Mouse (Mus musculus) urinary bladder, postnatal 25 days (tissue): ENCODE results near the gene Clasp2.
"Not testable (repeated sequence)": the region's sequence is repeated elsewhere in the genome, so short reads cannot be mapped to it uniquely, and the experiment has no call there.

ENCODE experiments used
- DNase-seq: peaks from one replicate; pipeline ENCODE4 v3.0.0; 2022; ENCODE audit warnings: low spot score

Gene Clasp2

DNA sequence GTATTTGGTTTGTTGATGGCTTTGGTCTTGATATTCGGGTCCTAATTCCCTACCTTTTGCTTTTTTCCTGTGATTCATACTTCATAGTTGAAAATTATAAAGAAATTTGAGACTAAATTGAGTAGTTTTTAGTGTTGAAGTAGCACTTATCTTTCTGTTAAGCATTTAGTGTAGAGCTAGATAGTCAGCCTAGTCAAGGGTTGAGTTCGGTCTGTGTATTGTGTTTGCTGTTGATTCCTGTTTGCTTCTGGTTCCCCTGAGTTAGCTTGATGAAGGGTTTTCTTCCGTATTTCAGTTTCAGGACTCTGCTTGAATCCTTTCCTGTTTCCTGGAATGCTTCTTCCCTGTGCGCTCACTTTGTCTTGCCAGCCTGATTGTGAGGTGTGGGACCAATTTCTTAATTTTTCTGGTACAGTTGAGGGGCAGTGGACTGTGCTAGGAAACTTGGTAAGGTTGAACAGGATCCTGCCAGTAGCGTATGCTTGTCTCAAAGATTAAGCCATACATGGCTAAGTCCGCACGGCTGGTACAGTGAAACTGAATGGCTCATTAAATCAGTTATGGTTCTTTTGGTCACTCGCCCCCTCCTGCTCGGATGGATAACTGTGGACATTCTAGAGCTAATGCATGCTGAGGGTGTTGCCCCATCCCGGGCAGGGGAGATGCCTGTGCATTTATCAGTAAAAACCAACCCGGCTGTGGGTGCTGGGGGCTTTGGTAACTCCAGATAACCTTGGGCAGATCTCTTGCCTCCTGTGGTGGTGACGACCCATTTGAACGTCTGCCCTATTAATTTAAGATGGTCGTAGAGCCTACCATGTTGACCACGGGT is 14.8 kb downstream of the Clasp2 start:
- DNase-seq: no peak

DNA sequence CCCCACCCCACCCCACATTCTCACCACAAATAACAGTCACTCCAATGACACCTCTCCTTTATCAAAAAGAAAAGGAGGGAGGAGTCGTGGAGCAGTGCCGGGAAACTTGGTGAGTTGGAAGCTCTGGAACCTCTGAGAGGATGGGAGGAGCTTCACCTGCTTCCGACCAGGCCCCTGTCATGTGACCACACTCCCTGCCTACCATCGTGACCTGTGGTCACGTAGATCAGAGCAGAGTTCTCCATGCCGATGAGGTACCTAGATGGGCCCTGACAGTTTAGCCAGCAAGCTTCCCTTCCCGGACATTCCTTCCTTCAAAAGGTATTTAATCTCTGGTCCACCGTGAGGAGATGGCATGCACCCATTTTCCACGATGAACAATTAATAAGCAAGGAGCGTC is 17.2 kb downstream of the Clasp2 start:
- DNase-seq: no peak

DNA sequence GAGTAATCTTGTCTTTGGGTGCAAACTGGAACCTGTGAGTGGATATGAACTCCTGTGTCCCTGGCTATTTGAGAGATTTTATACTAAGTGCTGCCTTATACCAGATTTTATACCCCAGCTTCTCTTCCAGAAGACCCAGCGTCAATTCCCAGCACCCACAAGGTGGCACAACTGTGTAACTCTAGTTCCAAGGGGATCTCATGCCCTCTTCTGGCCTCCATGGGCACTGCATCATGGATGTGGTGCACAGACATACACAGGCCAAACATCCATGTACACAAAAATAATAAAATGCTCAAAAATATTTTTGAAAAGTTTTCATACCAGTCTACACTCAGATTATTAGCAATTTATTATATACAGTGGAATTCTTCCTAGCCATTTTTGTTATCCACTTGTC is 18.4 kb downstream of the Clasp2 start:
- DNase-seq: no peak

DNA sequence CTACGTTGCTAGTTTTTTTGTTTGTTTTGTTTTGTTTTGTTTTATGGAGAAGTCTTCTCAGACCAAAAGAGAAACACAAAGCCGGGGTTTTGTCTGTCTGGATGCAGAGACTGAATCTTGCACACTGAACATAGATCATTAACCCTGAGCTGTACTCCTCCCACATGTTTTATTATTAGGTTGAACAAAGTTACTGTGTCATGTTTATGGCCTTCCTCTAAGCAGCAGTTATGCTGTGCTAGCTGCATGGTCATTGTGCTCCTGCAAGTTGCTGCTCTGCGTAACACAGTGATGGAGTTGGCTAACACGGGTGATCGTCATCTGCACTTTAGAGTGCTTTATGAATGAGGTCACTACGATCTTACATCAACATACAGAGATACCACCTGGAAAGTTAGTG is 21.1 kb downstream of the Clasp2 start:
- DNase-seq: no peak

DNA sequence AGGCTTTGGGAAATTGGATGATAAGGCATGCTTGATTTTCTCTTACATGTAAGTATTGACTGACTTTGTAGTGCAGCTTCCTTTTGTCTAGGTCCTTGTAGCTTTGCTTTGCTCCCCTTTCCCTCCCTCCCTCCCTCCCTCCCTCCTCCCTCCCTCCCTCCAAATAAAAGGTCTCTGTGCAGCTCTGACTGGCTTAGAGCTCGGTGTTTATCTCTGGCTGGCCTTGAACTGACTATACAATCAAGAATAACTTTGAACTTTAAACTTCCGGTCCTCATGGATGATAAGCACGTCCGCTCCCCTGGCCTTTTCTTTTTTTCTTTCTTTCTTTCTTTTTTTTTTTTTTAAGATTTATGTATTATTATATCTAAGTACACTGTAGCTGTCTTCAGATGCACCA is 21.9 kb downstream of the Clasp2 start:
- DNase-seq: no peak

DNA sequence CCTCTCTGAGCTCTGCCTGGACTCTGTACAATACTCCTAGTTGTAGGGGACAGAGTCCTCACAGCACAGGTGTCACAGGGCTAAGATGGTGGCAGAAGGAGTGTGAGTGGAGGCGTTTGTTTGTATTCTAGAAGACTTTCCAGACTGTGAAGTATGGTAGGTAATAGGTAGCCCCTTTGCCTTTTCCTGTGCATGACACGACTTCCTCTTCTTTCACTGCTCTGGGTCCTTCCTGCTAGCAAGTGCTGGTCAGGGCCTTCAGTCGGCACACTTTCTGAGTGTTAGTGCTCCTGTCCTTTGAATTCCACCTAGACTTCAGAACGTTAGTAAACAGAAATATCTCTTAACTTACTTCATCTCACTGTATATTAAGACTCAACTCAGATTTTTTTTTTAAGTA is 29.4 kb downstream of the Clasp2 start:
- no peak for DNase-seq

DNA sequence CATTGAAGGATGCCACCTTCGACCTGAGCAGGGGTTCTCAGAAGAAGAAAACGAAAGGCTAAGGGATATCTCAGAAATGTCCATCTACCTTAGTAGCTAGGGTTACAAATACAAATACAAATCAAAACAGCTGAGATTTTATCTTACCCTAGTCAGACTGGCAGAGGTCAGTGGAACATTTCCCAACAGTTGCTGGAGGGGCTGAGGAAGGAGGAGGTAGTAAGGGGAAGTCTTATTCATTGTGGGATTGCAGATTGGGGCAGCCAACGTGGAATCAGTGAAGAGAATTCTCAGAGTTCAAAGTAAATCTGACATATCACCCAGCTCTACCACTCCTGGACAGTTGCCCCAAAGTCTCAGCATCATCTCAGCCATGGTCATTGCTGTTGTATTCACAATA is 39.6 kb downstream of the Clasp2 start:
- no peak for DNase-seq

DNA sequence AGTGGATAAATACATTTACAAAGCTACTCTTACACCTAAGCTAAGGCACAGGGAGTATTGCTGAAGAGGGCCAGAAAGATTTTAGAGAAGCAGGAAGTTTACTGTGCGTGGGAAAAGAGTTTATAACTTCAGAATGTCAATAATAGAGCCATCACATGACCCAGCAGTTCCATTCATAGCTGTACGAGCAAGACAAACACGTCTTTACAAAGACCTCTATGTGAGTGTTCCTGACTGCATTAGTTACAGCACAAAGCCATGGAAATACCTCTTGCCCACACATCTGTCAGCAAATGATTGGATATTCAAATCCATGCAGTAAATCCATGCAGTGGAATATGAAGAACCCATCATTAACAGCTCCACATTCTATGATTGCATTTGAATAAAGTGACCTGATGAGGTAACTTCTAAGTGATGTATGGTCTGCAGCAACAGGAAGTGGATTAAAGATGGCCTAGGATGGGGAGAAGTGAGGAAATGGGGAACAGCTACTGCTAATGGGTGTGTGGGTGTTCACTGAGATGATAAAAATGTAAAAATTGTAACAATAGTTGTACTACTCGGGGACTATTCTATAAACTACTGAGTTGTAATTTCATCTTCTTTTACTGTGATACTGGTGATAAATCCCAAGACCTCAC is 41.2 kb downstream of the Clasp2 start:
- DNase-seq: no peak

DNA sequence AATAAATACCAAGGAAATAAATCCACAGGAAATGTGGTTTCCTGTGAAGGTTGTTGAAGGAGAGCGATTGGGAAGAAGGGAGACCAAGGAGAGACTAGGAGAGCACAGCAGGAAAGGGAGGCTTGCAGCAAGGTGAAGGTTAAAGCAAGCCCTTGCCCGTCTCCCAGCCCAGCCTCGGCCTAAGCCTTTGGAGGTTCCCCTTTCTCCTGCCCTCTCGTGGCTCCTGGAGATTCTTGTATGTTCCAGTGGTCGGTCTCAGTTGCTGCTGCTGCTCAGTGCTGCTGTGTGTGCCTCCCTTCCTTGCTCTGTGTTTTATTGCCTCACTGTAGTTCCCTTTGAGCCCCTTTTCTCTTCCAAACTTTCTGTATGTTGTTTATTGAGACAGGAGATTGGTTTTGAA is 42.4 kb downstream of the Clasp2 start:
- DNase-seq: no peak

DNA sequence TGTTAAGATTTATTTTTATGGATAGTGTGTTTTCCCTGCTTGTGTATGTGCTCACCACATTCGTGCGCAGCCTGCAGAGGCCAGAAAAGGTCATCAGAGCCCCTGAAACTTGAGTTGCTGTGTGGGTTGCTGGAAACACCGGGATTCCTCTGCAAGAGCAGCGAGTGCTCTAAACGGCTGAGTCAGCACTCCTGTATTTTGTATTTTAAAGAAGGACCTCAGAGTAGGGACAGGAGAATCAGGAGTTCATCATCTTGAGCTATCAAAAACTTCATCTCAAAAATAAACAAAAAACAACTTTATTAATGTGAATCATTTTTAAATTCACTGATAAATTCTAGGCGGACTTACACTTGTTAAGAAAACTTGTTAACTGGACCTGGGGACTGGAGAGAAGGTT is 48.0 kb downstream of the Clasp2 start:
- not testable (repeated sequence) for DNase-seq

DNA sequence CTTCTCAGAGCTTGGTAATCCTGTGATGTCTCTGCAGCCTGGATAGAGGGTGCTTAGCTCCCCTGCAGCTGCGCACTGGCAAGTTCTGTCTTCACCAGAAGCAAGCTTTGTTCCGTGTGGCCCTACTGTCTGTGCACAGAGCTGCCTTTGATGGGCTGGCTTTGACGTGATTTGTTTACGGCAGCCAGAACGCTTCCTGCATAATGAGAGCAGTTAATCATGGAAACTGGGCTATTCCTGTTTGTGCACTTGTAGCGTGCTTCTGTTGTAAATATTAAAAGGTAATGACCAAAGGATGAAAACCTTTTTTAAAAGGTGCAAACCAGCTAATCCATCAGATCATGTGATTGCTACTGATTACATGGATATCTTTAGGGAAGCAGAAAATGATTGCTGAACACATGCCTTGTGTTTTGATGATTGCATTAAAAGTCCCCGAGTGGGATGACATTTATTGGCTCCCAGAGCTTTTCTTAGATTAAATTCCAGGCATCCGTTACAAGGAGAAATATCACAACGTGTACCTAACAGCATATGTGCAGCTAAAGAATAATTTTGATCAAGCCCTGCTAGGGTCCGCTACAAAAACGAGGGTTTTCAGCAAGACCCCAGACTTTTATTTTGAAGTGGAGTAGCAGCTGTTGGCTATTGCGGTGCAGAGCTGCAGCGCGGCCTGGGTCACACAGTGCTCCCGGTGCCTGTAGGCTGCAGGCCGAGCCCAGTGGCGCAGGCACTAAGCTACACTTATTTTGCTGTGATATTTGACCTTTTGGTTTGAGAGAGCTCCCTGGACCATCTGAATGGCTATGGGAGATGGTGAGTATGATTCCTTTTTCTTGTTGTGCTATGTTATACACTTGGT is 51.6 kb downstream of the Clasp2 start:
- DNase-seq: peak; percentile 15

DNA sequence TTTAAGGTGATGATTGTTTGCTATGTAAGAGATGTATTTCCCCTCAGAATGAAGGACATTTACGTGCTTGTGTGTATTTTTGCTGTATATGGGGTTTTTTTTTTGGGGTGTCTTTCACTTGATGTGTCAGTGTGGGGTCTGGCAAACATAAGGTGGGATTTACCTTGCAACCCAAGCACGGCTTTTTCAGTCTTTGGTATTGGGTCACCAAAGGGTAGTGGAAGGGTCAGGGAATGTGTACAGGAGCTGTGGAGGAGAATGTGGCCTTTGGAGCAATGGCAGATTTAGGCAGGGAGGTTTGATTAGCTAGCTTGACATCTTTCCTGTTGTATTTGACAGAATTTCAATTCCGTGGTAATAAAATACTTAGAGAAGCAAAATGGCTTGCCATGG is 52.2 kb downstream of the Clasp2 start:
- no peak for DNase-seq

DNA sequence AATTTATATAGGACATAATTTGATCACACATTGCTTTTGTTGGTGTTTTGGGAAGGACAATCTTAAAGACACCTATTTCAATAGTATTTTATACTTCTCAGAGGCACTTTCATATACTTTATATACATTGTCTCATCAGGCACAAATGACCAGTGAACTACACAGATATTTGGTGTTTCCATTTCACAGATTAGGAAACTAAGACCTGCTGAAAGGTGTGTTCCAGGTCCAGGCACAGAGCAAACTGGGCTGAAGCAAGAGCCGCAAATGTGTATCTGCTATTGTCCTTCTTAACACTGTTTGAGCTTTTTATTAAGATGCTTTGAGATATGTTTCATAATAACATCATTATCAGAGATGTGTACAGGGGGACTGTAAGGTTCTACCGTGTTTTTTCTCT is 52.7 kb downstream of the Clasp2 start:
- DNase-seq: no peak

DNA sequence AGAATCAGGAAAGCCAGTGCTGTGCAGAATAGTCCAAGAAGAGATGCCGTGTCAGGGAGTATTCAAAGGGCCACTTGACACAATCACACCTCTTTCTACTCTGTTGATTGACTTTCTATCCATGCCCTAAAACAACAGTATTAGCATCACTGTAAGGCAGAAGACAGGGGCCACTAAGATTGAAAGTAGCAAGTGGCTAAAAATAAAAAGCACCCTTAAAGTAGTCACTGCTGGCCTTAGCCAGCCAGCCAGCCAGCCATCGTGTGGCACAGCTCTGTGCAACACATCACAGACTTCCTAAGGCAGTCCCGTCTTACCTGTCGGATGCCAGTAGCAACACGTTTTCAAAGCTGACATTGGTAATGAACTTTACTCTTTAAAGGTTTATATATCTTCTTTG is 55.9 kb downstream of the Clasp2 start:
- no peak for DNase-seq

DNA sequence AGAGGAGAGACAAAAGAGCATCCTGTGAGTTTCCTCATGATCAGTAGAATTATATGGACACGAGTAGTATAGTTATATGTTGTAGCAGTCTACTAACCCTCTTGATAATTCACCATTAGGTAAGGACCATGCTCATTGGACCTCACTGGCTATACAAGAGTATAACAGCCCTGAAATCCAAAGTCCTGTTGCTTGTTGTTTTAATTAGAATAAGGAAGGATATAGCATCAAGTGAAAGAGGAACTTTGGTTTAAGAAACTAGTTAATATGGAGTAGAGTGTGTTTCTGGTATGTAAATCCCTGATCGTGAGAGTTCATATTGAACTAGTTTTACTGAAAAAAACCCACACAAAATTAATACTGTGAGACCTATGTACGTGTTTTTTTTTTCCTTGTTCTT is 59.4 kb downstream of the Clasp2 start:
- no peak for DNase-seq

DNA sequence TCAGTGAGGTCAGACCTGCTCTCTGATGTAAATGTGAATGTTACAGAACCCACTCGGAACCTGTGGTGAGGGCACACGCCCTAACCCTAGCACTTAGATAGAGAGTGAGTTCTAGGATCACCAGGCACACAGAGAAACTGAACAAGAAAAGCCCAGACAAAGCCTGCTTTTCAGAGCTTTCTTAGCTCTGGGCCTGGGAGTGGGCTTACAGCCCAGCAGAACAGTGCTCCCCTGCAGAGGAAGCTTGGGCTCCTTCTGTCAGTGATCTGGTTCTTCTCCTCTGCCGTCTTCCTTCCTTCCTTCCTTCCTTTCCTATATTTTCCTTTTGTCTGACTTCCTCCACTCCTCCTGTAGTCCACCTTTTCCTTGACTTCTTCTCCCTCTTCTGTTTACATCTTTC is 61.5 kb downstream of the Clasp2 start:
- DNase-seq: no peak

DNA sequence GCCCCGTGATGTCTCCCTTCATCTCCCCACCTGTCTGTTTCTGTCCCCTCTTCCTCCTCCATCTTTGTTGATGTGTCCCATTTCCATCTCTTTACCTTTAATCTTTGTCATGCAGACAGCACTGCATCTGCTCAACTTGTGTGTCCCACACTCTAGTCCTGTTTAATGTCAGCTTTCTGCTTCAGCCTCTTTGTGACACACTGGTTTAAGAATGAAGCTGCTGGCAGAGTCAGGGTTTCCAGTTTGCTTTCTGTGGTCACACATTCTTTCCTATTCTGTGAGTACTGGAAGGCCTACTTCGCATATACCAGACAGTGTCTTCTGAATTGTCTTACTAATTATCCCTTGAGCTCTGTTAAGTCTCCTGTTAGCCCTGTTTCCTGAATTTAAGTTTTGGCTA is 62.5 kb downstream of the Clasp2 start:
- DNase-seq: no peak

DNA sequence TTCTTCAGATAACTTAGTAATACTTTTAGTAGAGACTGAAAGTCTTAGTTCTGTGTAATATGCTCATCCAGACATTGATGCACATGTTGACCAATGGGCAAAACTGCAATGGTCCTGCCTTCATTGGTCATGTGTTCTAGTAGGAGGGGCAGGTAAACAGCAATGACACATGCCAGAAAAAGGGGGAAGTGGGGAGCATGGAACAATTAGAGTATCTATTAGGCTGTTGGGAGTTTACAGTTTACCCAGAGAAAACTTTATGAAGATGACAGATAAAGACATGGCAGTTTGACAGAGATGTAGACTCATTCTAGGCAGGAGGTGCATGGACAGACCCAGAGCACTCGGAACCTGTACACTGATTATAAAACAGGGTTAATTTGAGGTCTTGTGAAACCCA is 64.1 kb downstream of the Clasp2 start:
- DNase-seq: no peak

DNA sequence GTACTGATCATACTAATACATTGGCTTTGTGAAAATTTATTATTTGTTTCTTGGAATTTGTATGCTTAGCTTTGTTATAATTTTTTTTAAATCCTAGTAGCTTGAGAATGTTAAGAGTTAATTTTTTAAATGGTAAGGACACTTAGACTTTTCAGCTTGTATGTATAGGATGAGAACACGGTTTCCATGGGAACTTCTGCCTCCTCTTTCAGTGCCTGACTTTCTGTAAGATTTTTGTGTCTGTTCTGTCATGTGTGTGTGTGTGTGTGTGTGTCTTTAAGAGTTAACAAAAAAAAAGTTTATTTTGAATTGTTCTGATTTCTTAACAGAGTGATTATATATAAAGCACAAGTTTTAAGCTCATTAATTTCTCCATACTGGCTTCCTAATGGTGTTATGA is 70.1 kb downstream of the Clasp2 start:
- no peak for DNase-seq

DNA sequence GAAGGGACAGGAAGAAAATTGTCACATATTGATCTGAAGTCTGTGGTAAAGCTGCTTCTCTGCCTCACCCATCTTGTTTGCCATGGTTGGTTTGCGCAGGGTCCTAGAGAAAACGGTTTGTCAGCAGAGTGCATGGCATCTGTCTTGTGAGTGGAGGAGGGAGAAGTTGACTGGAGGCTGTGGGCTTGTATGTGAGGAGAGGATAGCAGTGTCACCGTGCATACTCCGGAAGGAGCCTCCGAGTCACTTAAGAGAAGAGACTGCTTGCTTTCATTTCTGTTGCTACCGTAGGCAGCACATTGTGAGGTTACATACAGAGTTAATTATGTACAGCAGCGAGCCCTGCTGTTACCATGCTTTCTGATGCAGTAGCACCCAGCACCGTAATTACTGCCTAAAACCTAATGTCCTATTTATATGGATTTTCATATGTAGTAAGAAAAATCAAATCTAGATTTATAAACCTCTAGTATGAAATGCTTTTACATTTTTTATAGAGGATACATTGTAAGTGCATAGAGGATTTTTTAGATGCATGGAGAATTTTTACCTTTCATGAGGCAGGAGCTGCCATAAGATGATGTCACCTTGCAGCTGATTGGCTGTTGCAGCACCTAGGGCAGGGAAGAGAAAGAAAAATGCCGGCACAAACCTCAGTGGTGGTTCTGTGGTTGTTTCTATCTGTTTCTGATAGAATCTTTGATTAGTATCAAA is 70.8 kb downstream of the Clasp2 start:
- no peak for DNase-seq

DNA sequence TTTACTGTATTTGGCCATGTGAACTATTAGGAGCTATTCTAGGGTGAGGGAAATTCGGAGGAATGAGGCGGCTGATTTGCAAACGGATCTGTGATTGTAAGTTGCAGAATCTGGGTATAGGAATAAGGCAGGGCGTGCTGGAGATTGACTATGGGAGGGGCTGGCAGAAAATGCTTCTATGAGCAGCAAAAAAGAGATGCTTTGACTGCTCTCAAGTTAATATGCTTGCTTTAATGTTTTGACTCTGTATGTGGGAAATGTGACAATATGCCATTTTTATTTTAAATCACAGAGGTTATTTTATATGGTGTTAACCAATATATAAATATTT is 71.4 kb downstream of the Clasp2 start:
- DNase-seq: no peak

DNA sequence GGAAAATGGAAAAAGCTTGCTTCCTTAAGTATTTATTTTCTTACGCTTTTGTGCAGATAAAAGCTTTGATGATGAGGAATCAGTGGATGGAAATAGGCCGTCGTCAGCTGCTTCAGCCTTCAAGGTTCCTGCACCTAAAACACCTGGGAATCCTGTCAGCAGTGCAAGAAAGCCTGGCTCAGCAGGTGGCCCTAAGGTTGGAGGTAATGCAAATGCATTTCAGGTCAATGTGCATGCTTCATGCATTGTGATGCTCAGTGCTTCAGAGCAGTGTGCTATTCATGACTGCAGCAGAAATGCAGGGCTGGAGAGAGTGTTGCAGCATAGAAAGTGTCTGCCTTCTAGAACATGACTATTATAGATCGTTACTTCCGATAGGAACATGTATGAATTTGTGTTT is 71.8 kb downstream of the Clasp2 start:
- DNase-seq: no peak

DNA sequence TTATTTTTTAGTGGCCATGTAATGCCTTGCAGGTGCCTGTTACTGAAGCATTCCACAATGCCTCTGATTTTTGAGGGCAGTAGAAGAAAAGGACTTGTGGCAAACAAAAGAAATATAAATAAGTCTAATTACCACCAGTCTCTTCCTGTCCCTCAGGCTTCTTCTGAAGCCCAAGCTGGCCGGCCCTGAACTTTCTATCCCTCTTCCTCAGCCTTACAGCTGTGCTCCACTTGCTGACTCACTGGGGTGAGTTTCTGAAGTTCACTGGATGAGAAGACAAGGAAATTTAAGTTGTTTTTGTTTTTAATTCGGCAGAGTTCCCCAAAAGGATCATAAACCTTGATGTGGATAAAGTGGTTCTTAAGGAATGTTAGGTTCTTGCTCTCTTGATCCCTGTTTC is 74.6 kb downstream of the Clasp2 start:
- no peak for DNase-seq
